In genomic region chr9:35194048-35194447, GRCm38 (mm10) we compare ENCODE assay signal across 16 mouse cellular contexts.
"Had no signal": no experiment of that assay in that cellular context is flagged by ENCODE, and none has a peak within 500 bp of the region (broad histone marks: within the 10 kb centered on the region; RNA-seq: fewer than 3 reads in every experiment).

No protein-coding gene starts in this region.

- H3K4me2 ChIP-seq: intestine, embryonic 15.5 days; liver, embryonic 13.5 days; midbrain, embryonic 12.5 days; stomach, embryonic 15.5 days had no signal

- H3K4me3 ChIP-seq: intestine, embryonic 15.5 days; liver, embryonic 13.5 days; midbrain, embryonic 12.5 days; myocyte; stomach, embryonic 15.5 days had no signal

- H3K4me1 ChIP-seq: stomach, embryonic 15.5 days had no signal

- H3K27ac ChIP-seq: intestine, embryonic 15.5 days; liver, embryonic 13.5 days; macrophage; midbrain, embryonic 12.5 days; stomach, embryonic 15.5 days had no signal

- H3K9me3 ChIP-seq: intestine, embryonic 15.5 days; liver, embryonic 13.5 days; midbrain, embryonic 12.5 days; stomach, embryonic 15.5 days had no signal

- H3K9ac ChIP-seq: intestine, embryonic 15.5 days; liver, embryonic 13.5 days; midbrain, embryonic 12.5 days; stomach, embryonic 15.5 days had no signal

- H3K36me3 ChIP-seq: intestine, embryonic 15.5 days had no signal

- H3K27me3 ChIP-seq: intestine, embryonic 15.5 days; liver, embryonic 13.5 days; midbrain, embryonic 12.5 days; stomach, embryonic 15.5 days had no signal

- DNase-seq: kidney, adult 11 months; kidney, adult 8-10 months; kidney, postnatal 14 days; kidney, postnatal 4 days; liver, embryonic 13.5 days; lung, adult 2 months; retina, postnatal 1 day; right cerebral cortex, postnatal 25 days; spleen, adult 18-20 months; thymus, postnatal 14 days; thymus, postnatal 4 days had no signal

- ATAC-seq: intestine, embryonic 15.5 days had no signal
